Mouse (Mus musculus) thymus, postnatal 36 days (tissue): ENCODE results near the gene Pfkp.

Experiments
- DNase-seq, 2 experiments: peaks; one replicate each; pipeline ENCODE4 v3.0.0; 2022; ENCODE audit warnings: mixed read lengths in 2 of 2

Gene Pfkp

DNA sequence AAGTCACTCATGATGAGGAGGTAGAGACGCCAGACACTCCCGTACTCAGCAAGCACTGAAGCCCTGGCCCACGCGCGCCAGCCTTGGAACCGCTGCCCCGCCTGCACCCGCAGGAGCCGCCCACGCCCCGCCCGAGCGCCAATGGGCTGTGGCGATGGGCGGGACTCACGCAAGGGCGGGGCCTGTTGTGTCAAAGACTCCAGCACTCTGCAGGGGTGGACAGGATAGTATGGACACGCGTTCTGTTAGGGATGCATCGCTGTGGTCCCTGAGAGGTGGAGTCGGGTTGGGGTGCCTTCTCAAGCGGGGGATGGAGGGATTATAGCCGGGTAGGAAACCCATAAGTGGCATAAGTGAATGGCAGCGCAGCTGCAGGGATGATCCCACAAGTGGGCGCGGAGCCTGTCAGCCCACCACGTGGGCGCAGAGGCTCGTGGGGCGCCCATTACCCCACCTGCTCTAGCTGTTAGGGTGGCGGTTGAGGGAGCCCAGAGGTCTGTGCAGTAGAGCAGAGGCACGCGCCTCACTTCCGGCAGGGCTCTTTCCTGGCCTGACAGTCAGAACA lies at the start of gene Pfkp:
TSS of gene Pfkp (minus strand) at position 109 of the 565 bp plus-strand sequence.
- peak; percentile 93 to 94 for DNase-seq

DNA sequence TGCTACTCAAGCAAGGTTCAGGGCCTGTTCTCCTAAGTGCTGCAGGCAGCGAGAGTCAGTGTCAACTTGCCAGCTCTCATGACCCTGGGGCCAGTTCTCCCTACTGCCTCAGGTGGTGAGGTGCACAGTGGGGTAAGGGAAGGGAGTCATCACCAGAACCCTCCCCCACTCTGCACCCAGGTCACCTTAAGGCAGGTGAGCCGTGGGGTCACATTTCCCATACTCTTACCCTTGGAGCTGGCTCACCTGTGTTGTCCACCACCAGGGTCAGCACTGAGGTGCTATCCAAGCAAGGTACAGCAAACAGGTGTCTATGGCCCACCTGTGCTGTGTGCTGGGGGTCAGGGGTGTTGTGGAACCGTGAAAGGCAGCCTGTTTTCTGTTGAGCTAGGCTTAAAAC lies 42.0 kb upstream of the Pfkp start:
- DNase-seq, result no peak

DNA sequence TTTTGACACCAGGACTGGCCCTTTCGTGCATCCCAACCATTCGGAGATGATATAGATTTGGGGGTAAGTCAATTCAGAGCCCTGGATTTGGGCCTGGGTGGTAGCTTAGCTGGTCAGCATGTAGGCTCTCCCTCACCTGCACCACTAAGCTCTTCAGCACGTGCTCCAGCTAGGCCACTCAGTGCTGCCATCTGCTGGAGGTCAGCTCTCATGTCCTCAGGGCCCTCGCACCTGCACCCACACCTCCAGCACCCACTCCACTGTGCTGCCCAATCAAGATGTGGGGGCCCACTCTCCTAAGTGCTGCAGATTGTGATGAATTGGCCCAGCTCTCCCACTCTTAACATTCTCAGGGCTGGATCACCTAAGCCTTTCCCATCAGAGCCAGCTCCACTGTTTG lies 41.4 kb upstream of the Pfkp start:
- peak; percentile 68 to 70 for DNase-seq

DNA sequence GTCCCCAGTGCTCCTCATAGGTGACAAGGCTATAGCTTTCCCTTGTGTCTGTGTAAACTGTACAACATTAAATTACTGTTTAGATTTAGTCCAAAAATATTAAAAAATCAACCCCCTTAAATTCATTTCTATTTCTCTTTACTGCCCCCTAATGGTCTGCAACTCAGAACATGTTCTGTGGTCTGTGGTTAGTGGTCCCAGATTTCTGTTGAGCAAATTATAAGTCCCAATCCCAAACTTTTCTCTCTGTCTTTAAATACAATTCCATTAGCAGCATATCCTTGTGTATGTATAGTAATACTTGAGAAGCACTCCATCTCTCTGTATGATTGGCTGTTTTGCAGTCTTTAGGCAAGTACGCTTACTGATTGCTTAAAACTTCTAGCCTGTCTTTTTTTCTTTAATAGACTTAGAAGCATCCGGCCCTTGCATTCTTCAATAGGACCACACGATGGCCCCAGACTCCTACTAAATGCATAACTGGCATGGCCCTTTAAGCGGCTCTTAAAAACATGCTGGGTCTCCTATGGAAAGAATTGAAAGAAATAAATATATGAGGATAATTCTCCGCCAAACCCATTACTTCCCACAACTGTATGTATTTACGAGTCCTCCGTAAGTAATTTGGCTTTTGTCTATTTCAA lies 40.3 kb upstream of the Pfkp start:
- DNase-seq, result peak; percentile 14 to 20

DNA sequence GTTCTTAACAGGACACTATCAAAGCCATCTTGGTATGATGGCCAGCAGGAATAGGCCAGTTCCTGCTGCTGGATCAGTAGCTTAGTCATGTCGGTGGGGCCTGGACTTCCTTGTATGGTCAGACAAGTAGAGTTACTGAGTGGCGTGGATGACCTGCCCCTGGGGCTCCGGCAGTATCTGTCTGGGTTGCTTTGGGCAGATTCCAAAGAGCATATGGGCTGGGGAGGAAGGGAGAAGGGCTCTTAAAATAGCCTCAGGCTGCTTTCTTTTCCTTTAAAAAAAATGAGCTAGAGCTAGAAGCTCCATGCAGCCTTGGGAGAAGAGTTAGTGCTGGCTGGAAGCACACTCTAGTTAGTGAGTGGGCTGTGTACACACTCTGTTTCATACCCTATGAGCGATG lies 18.3 kb upstream of the Pfkp start:
- no peak for DNase-seq

- DNase-seq, result no peak
These were observed 16.9 kb upstream of the Pfkp start for GRCm38 (mm10) chr13:6665506-6665905.

DNA sequence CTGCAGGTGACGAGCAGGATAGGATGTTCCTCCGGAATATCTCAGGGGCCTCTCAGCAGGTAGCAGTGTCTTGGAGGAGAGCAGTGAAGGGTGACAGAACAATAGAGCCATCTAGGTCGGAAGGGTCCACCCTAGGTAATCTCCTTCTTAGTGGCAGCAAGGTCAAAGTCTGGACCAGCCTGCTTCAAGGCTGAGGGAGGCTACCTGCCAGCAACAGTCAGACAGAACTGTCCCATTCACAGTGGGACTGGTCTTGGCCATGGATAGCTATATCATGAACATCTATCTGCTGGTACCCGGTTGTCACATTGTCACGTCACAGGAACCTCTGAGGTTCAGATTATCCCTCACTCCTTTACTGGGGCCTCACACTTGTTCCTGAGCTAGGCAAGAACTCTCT lies 15.6 kb upstream of the Pfkp start:
- no peak for DNase-seq

GRCm38 (mm10) chr13:6659314-6659713 lies 10.7 kb upstream of the Pfkp start:
- no peak for DNase-seq

- no peak for DNase-seq
These were observed 8.7 kb upstream of the Pfkp start for GRCm38 (mm10) chr13:6657300-6657699.

- no peak for DNase-seq
These were observed 965 bp upstream of the Pfkp start for GRCm38 (mm10) chr13:6649542-6649941.

GRCm38 (mm10) chr13:6647992-6648668 lies 447 bp downstream of the Pfkp start:
- DNase-seq, result peak in 1 of 2 experiments; percentile 11

- peak; percentile 84 to 91 for DNase-seq
These were observed 1.2 kb downstream of the Pfkp start for GRCm38 (mm10) chr13:6647067-6647991.

- no peak for DNase-seq
These were observed 1.9 kb downstream of the Pfkp start for GRCm38 (mm10) chr13:6646674-6647066.

GRCm38 (mm10) chr13:6646266-6646665 lies 2.3 kb downstream of the Pfkp start:
- no peak for DNase-seq

GRCm38 (mm10) chr13:6643968-6644367 lies 4.6 kb downstream of the Pfkp start:
- no peak for DNase-seq

DNA sequence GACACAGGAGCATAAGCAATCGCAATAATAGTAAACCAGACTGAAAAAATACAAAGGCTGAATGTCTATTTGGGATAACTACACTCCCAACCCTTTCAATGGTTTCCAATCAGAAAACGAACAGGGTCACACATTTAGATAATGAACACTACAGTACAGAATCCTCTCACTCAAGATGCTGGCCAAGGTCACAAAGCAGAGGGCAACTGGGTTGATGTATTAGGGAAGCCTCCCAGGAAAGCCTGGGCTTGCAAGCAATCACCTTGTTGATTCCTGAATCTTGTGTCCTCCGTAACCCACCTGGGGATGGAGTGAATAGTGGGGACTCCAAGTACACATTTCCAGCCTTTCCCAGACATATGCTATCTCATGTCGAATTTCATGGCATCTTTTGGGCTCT lies 5.6 kb downstream of the Pfkp start:
- DNase-seq, result no peak

GRCm38 (mm10) chr13:6642453-6642852 lies 6.1 kb downstream of the Pfkp start:
- DNase-seq, result no peak

- DNase-seq, result no peak
These were observed 7.1 kb downstream of the Pfkp start for GRCm38 (mm10) chr13:6641497-6641896.

- no peak for DNase-seq
These were observed 9.0 kb downstream of the Pfkp start for GRCm38 (mm10) chr13:6639507-6640030.

DNA sequence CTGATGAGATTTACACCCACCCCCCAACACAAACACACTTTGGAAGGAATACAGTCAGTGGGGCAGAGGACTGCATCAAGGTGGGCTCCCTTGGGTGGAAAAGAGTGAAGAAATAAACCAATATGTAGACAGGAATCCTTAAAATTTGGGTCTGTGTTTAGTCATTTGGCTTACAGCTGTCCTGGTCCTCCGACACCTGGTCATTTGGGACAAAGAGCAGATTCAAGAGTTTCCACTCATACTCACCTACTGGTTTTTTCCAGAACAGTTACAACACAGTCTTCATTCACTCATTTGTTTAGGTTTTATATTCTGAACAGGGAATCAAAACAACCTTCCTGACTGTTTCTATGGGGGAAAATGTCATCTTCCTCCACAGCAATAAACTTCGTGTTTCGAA lies 9.6 kb downstream of the Pfkp start:
- no peak for DNase-seq

DNA sequence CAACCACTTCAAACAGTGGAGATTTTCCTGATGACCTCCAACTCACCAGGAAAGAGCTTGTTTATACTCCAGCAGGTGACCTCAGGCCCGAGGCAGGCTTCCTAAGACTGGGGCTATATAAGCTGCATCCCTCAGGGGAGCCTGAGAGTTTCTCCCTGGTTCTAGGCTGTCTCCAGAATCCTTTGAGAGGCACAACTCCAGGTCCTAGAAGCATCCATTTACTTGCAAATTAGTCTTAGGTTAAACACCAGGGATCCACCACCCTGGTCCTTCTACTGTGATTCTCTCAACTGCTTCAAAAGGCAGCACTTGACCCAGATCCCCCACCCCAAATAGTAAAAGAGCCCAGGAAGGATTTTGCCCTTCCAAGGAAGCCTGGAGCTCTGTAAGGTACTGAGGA lies 10.2 kb downstream of the Pfkp start:
- DNase-seq, result no peak

DNA sequence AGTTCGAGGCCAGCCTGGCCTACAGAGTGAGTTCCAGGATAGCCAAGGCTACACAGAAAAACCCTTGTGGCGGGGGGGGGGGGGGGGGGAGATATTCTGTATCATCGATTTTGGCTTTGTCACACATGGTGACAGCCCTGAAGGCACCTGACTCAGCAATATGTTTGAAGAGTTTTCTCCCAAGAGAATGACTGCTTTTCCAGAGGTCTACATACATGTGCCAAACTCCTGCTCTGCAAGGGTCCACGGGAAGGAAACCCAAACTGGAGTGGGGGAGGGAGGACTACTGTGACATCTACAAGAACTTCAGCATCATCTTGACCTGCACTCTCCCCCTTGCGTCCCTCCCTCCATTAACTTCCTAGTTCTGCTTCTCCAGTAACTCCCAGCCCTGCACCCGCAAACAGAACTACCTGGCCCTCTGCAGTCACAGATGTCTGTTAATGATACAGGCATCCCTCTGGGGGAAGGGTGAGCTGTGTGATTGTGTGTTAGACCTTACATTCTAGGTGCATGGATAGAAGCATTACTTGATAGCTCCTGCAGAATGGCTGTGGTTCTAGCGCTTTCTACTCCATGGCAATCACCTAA lies 10.9 kb downstream of the Pfkp start:
- no peak for DNase-seq

- DNase-seq, result no peak
These were observed 11.6 kb downstream of the Pfkp start for GRCm38 (mm10) chr13:6636976-6637375.
